Mouse (Mus musculus) heart, adult 2 months (tissue): ENCODE data around the gene Rerg.

ENCODE experiments used
- CTCF ChIP-seq: fragments of 200-600 bp; IDR thresholded peaks from 2 replicates; pipeline ENCODE4 v1.8.1; 2022; ENCODE audit warnings: antibody characterized with exemption, mild to moderate bottlenecking, moderate library complexity
- EP300 ChIP-seq: fragments of 200-500 bp; IDR thresholded peaks from 2 replicates; pipeline ENCODE4 v1.6.1; 2011; ENCODE audit warnings: low read depth, low read length, control low read depth; ENCODE audit not compliant: insufficient read depth
- POLR2A ChIP-seq: fragments of 200-500 bp; IDR thresholded peaks from 2 replicates; pipeline ENCODE4 v1.6.1; 2011; ENCODE audit warnings: mild to moderate bottlenecking, low read depth, low read length, control low read depth; ENCODE audit not compliant: insufficient read depth

DNA sequence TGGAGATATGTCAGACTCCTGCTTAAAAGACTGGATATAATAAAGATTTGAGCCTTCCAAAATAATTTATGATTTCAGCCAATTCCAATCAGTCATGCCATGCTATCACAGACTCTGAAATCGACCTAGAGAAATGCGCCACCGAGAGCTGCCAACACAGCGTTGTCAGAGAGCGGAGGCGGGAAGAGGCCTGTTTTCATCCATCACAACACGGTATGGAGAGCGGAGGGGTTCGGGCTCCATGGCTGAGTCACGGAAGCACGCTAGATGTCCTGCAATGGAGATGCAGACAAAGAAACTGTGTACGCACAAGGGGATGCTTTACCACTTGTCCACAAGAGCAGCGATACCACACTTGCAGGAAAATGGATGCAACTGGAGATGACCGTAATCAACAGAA, 105.5 kb downstream of the Rerg start:
- TF ChIP-seq EP300 (no peak), CTCF (no peak), POLR2A (no peak)
